Mouse (Mus musculus) liver, postnatal 0 days (tissue): Measurements from ENCODE around the gene Zfp575. TPM values are rescaled to one million over a fixed set of nuclear protein-coding genes. Genes with fewer than 3 reads are reported as not detected.
A peak's percentile ranks its signal among the peaks of the same experiment; 100 is the strongest.

Experiments
- ATAC-seq: fragments of 200-750 bp; cut with Nextera tagmentation; 2 replicates; pipeline ENCODE4 v1.8.0; 2017; ENCODE audit warnings: mild to moderate bottlenecking, moderate library complexity
- DNase-seq: peaks from one replicate; pipeline ENCODE4 v3.0.0-alpha.2; 2016
- H3K27ac ChIP-seq: fragments of 300-500 bp; sonication (generic); 2 replicates; pipeline ENCODE4 v1.5.1; 2014; ENCODE audit warnings: antibody characterized with exemption, moderate library complexity, mild to moderate bottlenecking, low read depth
- H3K27me3 ChIP-seq: fragments of 300-500 bp; sonication (generic); 2 replicates; pipeline ENCODE4 v1.6.1; 2014; ENCODE audit warnings: low read length, control low read depth, mixed read lengths; ENCODE audit not compliant: insufficient read depth
- H3K36me3 ChIP-seq: fragments of 300-500 bp; sonication (generic); replicated peaks from 2 replicates; pipeline ENCODE4 v1.6.1; 2014; ENCODE audit warnings: mild to moderate bottlenecking, control low read depth, low read length, moderate library complexity, mixed read lengths; ENCODE audit not compliant: insufficient read depth
- H3K4me1 ChIP-seq: fragments of 300-500 bp; sonication (generic); 2 replicates; pipeline ENCODE4 v1.6.1; 2014; ENCODE audit warnings: antibody characterized with exemption, mild to moderate bottlenecking, control low read depth; ENCODE audit not compliant: insufficient read depth
- H3K4me2 ChIP-seq: fragments of 300-500 bp; sonication (generic); 2 replicates; pipeline ENCODE4 v1.6.1; 2014; ENCODE audit warnings: low read depth, mild to moderate bottlenecking, low read length, moderate library complexity, mixed read lengths
- H3K4me3 ChIP-seq: fragments of 300-500 bp; sonication (generic); 2 replicates; pipeline ENCODE4 v1.5.1; 2014; ENCODE audit warnings: low read depth, low read length
- H3K9ac ChIP-seq: fragments of 300-500 bp; sonication (generic); replicated peaks from 2 replicates; pipeline ENCODE4 v1.6.1; 2014; ENCODE audit warnings: mild to moderate bottlenecking, moderate library complexity
- H3K9me3 ChIP-seq: fragments of 300-500 bp; sonication (generic); 2 replicates; pipeline ENCODE4 v1.6.1; 2016; ENCODE audit warnings: mild to moderate bottlenecking, control low read depth, low read length, mixed read lengths
- CTCF ChIP-seq: sonication (generic); IDR thresholded peaks from 2 replicates; pipeline ENCODE4 v1.5.1; 2016; ENCODE audit warnings: antibody characterized with exemption, low read depth
- EP300 ChIP-seq: IDR thresholded peaks from 2 replicates; pipeline ENCODE4 v1.6.1; 2016; ENCODE audit warnings: antibody characterized with exemption, low read depth, mild to moderate bottlenecking
- WGBS: fragments of 180-500 bp; shearing (Covaris S2); extraction: QIAGEN DNeasy Blood & Tissue Kit; methylation state at CpG from one replicate; pipeline ENCODE4 v1.1.7; 2014; ENCODE audit not compliant: insufficient replicate concordance; 5-methylcytosine and 5-hydroxymethylcytosine counted together
- polyA plus RNA-seq: library from polyadenylated mRNA; unstranded; fragments of >200 nt; fragmentation: Nextera tagmentation; extraction: Ambion mirVana; gene quantifications from 2 replicates; pipeline ENCODE4 v1.2.1, GENCODE M21; 2015

Zfp575 gene
- polyA plus RNA-seq, 1 experiment from 2014 or later, result 0.13 TPM

DNA sequence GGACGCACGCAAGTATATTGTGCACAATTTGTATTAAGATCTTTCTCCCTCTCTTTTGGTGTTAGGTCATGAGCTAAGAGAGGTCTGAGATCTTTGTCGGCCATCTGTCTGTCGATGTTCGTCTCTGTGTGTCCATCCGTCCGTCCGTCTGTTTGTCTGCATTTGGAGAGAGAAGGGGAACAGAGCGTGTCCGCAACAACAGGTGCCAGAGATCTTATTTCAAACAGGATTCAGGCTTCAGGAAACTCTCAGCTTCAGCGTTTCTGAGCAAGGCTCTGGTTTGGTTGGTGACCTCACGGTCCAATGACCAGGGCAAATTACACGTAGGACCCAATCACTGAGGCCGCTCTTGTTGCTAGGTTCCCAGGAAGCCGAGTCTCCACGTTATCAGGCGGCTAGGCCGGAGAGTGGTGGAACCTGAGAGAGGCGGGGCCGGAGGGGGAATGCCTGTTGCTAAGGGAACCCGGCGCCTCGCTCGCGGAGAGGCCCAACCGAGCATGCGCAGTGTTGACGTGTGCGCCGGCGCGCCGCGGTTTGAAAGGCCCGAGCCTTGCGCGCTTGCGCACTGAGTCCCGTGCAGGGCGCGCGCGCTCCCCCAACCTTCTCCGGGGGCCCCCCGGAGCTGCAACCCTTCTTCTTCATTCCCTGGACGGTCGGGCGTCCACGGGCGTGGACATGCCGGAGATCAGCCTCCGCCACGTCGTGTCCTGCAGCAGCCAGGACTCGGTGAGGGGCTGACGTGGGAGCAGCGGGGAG lies 40.6 kb downstream of the Zfp575 start:
- Histone ChIP-seq H3K27ac (peak overlapping the region; percentile 74), H3K4me2 (peak overlapping the region; percentile 91), H3K36me3 (0 out of 2 replicates have a peak, but pooled peaks cover 2% of the 10 kb centered on the region), H3K4me3 (peak overlapping the region; percentile 81), H3K27me3 (no peaks in the 10 kb centered on the region), H3K4me1 (peaks cover 15% of the 10 kb centered on the region), H3K9ac (peak overlapping the region; percentile 85), H3K9me3 (0 out of 2 replicates have a peak, but pooled peaks cover 3% of the 10 kb centered on the region)
- TF ChIP-seq EP300 (no peak), CTCF (no peak)
- DNase-seq (peak; percentile 99), ATAC-seq (peak; percentile 100)
- WGBS, result under 1% methylated on average over 57 of the region's 57 CpGs

DNA sequence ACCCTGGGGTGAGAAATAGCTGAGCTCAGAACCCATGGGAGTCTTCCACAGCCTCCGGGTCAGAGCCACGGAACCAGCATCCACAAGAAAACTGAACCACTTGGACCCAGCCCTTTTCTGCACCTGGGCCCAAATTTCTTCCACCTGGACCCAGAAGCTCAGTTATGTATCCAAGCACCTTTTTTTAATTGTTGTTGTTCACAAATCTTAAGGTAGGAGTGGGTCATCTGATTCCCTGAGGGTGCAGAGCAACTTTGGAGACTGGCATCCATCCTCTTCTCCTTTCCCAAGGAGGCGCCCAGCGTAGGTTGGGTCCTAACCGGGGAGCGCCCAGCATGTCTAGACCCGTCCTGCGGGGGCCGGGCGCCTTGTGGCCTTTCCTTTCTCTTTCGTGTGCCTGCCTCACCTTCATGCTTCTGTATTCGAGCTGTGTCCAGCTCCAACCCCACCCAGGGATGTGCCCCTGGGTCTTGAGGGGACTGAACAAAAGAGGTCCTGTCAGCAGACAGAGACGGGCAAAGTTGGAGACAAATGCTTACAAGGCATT lies 41.3 kb downstream of the Zfp575 start, which contains the start of the genes Pinlyp and Xrcc1:
Pinlyp (minus strand) TSS at position 51 of the 547 bp plus-strand sequence.
Xrcc1 (plus strand) TSS at position 222 of the 547 bp plus-strand sequence.
- H3K36me3 ChIP-seq, result 0 out of 2 replicates have a peak, but pooled peaks cover 2% of the 10 kb centered on the region
- H3K27me3 ChIP-seq, result no peaks in the 10 kb centered on the region
- H3K4me1 ChIP-seq, result peaks cover 15% of the 10 kb centered on the region
- peak within 1 kb of the TSS; percentile 81 for H3K4me3 ChIP-seq
- H3K4me2 ChIP-seq, result peak within 1 kb of the TSS; percentile 91
- DNase-seq (no peak), ATAC-seq (peak; percentile 0; the same call in 1 of the 2 replicates)
- 39% methylated on average over 13 of the region's 13 CpGs for WGBS
- peak within 1 kb of the TSS; percentile 74 for H3K27ac ChIP-seq
- 0 out of 2 replicates have a peak, but pooled peaks cover 3% of the 10 kb centered on the region for H3K9me3 ChIP-seq
- H3K9ac ChIP-seq, result peak within 1 kb of the TSS; percentile 85
- TF ChIP-seq EP300, result no peak
- TF ChIP-seq CTCF, result no peak

DNA sequence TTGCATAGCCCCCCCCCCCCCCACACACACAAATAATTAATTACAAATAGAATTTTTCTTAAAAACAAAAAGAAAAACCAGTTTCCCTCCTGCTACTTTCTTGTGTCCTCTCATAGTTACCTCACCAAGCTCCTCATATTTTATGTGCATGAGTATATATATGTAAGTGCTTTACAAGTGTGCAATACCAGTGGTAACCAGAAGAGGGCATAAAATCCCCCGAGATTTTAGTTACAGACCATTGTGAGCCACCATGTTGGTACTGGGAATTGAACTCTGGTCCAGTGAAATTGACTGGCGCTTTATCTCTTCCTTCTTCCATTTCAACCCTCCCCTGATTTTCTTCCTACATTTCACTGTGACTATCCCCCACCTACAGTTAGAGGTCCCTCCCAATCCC lies 42.9 kb downstream of the Zfp575 start:
- H3K27me3 ChIP-seq, result no peaks in the 10 kb centered on the region
- 0 out of 2 replicates have a peak, but pooled peaks cover 2% of the 10 kb centered on the region for H3K36me3 ChIP-seq
- H3K4me1 ChIP-seq, result peaks cover 13% of the 10 kb centered on the region
- DNase-seq (no peak), ATAC-seq (no peak)
- WGBS, result 66% methylated on average over 2 of the region's 2 CpGs
- H3K9ac ChIP-seq, result no peak overlapping the region
- H3K27ac ChIP-seq, result no peak overlapping the region
- H3K9me3 ChIP-seq, result 0 out of 2 replicates have a peak, but pooled peaks cover 3% of the 10 kb centered on the region
- no peak overlapping the region for H3K4me3 ChIP-seq
- H3K4me2 ChIP-seq, result no peak overlapping the region
- TF ChIP-seq EP300 (no peak), CTCF (peak; percentile 47)

DNA sequence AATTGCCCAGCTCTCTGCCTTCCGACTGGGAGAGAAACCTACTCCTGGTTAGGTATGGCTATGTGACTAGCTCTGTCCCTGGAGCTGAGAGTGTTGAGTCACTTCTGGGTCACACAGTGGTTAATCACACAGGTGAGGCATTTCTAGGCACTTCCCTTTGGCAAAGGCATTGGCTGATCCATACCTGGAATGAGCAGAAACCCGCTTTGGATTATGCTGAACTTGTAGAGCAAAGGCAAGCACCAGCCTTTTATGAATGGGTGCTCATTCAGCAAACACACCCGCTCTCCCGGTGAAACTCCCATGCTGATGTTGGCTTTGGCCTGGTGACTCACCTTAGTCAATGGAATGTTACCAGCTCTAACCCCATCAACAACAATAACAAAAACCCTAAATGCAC lies 47.8 kb downstream of the Zfp575 start:
- H3K4me2 ChIP-seq, result no peak overlapping the region
- DNase-seq (no peak), ATAC-seq (no peak)
- 0 out of 2 replicates have a peak, but pooled peaks cover 3% of the 10 kb centered on the region for H3K9me3 ChIP-seq
- TF ChIP-seq CTCF (no peak), EP300 (no peak)
- peaks cover 5% of the 10 kb centered on the region; the same call in 1 of the 2 replicates for H3K4me1 ChIP-seq
- H3K27ac ChIP-seq, result no peak overlapping the region
- H3K4me3 ChIP-seq, result no peak overlapping the region
- WGBS, result 82% methylated on average over 4 of the region's 4 CpGs
- peaks cover 7% of the 10 kb centered on the region; the same call in 1 of the 2 replicates for H3K36me3 ChIP-seq
- H3K9ac ChIP-seq, result no peak overlapping the region
- no peaks in the 10 kb centered on the region for H3K27me3 ChIP-seq

DNA sequence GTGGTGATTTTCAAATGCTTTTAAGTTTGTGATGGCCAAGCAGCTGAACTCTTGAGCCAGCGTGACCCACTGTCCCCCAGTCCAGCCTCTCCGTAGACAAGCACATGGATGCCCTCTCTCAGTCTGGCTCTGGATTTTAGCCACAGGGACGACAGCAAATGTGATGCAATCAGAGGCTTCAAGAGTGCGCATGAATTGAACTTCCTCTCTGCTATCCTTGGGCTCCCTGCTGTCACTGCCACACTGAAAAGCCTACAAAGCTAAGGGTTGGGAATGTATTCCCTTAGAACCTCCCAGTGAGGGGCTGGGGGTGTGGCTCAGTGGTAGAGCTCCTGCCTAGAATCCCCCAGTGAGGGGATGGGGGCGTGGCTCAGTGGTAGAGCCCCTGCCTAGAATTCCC lies 48.7 kb downstream of the Zfp575 start:
- ATAC-seq (no peak; the same call in 1 of the 2 replicates), DNase-seq (no peak)
- WGBS, result 46% methylated on average over 5 of the region's 5 CpGs
- Histone ChIP-seq H3K4me3 (no peak overlapping the region), H3K9me3 (no peaks in the 10 kb centered on the region), H3K4me2 (no peak overlapping the region), H3K27me3 (no peaks in the 10 kb centered on the region), H3K9ac (no peak overlapping the region), H3K4me1 (peaks cover 5% of the 10 kb centered on the region; the same call in 1 of the 2 replicates), H3K27ac (no peak overlapping the region), H3K36me3 (peaks cover 17% of the 10 kb centered on the region)
- TF ChIP-seq CTCF (no peak), EP300 (no peak)

DNA sequence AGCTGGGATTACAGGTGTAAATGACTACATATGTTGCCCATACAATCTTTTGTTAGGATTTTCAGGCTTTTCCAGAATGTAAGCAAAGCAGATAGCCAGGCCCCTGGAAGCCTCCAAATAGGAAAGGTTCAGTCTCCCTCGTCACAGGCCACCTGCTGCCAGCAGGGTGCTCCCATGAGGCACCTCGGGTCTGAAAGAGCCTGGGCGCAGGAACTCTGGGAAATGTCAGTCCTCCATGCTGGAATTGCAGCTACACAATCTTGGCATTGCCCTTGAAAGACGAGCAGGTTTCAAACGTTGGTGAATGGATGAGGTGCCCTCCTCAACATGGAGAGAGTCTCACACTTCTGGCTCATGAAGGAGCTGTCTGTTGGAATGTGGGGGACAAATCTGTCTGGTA lies 49.3 kb downstream of the Zfp575 start:
- no peak for ATAC-seq
- TF ChIP-seq EP300, result no peak
- TF ChIP-seq CTCF, result 0 out of 2 replicates have a peak, but pooled peaks have one; percentile 4
- H3K4me1 ChIP-seq, result peaks cover 5% of the 10 kb centered on the region; the same call in 1 of the 2 replicates
- no peaks in the 10 kb centered on the region for H3K27me3 ChIP-seq
- whole genome bisulfite sequencing, result 37% methylated on average over 5 of the region's 5 CpGs
- peaks cover 22% of the 10 kb centered on the region for H3K36me3 ChIP-seq
- no peak overlapping the region for H3K9ac ChIP-seq
- no peak overlapping the region for H3K4me3 ChIP-seq
- DNase-seq, result no peak
- H3K9me3 ChIP-seq, result no peaks in the 10 kb centered on the region
- H3K4me2 ChIP-seq, result no peak overlapping the region
- no peak overlapping the region for H3K27ac ChIP-seq
